Mouse (Mus musculus) mammary gland, adult 2 months (tissue): ENCODE results near the gene Zfp61. TPM values are rescaled to one million over a fixed set of nuclear protein-coding genes. Genes with fewer than 3 reads are reported as not detected.

Source experiments
- polyA plus RNA-seq: library from polyadenylated mRNA; depleted of rRNA; stranded (reverse); fragments of >200 nt; gene quantifications from 2 replicates; pipeline ENCODE4 v1.2.3, GENCODE M21; 2012; ENCODE audit warnings: low replicate concordance; rRNA removed

The Zfp61 gene
- polyA plus RNA-seq: 3.0 and 5.6 TPM in 2 replicates

GRCm38 (mm10) chr7:24300771-24301282 is at the start of gene Zfp61:
Gene Zfp61 (minus strand): TSS chr7:24301232.

GRCm38 (mm10) chr7:24348896-24349295 is 47.9 kb upstream of the Zfp61 start, which contains the start of gene Lypd5:
Gene Lypd5 (plus strand): TSS chr7:24349196.

GRCm38 (mm10) chr7:24333304-24333986 is 32.4 kb upstream of the Zfp61 start, which contains the start of gene Tescl:
Gene Tescl (minus strand): TSS chr7:24333936.

GRCm38 (mm10) chr7:24316567-24317092 is 15.6 kb upstream of the Zfp61 start, which contains the start of gene Zfp94:
Gene Zfp94 (minus strand): TSS chr7:24316666.

GRCm38 (mm10) chr7:24270288-24270672 is 30.8 kb downstream of the Zfp61 start, which contains the start of gene Zfp93:
Gene Zfp93 (plus strand): TSS chr7:24270420.

DNA sequence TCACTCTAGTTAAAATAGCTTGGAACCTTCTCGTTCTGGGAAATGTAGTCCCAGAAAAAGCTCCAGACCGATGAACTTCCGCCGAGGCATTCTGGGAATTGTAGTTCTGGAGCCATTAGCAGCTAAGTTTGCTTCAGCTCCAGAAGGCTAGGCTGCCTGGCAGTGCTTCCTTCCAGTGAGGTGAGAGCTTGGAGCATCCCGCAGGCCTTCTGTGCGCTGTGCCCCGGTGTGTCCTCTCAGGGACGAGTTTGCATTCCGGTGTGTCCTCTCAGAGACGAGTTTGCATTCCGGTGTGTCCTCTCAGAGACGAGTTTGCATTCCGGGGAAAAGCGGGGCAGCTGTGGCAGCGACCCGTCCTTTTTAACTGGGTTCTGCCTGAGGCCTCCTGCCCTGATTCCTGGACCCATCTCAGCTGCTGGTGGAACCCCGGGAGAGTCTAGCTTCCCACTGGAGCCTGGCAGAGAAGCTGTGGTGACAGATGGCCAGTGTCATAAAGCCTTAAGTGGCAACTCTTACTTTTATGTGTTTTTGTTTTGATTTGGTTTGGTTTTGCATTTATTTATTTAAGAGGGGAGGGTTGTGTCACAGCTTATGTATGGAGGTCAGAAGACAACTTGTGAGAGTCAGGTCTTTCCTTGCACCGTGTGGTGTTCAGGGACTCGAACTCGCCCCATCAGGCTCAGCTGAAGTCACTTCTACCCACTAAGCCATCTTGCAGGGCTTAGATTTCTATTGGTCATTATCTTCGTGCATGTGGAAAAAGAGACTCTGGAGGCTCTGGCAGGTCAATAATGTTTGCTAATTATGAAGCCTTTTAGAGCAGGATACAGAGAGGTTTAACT is 46.2 kb downstream of the Zfp61 start, which contains the start of gene Zfp108:
Gene Zfp108 (plus strand): TSS at position 162 of the 842 bp plus-strand sequence.

Other genes starting within 250 kb of the Zfp61 start
- not detected in 2 replicates for gene Vmn1r183, start 248.0 kb downstream of the Zfp61 start, polyA plus RNA-seq
- 10.7 and 14.6 TPM in 2 replicates for gene Zfp180, start 219.3 kb downstream of the Zfp61 start, polyA plus RNA-seq
- 1.1 and 2.0 TPM in 2 replicates for gene Zfp112, start 188.9 kb downstream of the Zfp61 start, polyA plus RNA-seq
- 7.0 and 8.8 TPM in 2 replicates for gene Zfp235, start 167.1 kb downstream of the Zfp61 start, polyA plus RNA-seq
- 0.39 and 0.66 TPM in 2 replicates for gene Zfp114, start 126.2 kb downstream of the Zfp61 start, polyA plus RNA-seq
- gene Zfp111, start 89.8 kb downstream of the Zfp61 start, polyA plus RNA-seq: 1.3 and 2.8 TPM in 2 replicates
- gene Zfp109, start 63.7 kb downstream of the Zfp61 start, polyA plus RNA-seq: 0.81 and 1.4 TPM in 2 replicates
- 0.42 and 0.96 TPM in 2 replicates for gene Zfp108, start 46.4 kb downstream of the Zfp61 start, polyA plus RNA-seq
- gene Zfp93, start 30.8 kb downstream of the Zfp61 start, polyA plus RNA-seq: 1.2 and 2.0 TPM in 2 replicates
- 4.3 and 7.8 TPM in 2 replicates for gene Zfp94, start 15.4 kb upstream of the Zfp61 start, polyA plus RNA-seq
- gene Tescl, start 32.7 kb upstream of the Zfp61 start, polyA plus RNA-seq: not detected in 2 replicates
- 0.16 and 2.8 TPM in 2 replicates for gene Lypd5, start 48.0 kb upstream of the Zfp61 start, polyA plus RNA-seq
- gene Kcnn4, start 69.0 kb upstream of the Zfp61 start, polyA plus RNA-seq: 35.8 and 76.3 TPM in 2 replicates
- 64.5 and 74.1 TPM in 2 replicates for gene Smg9, start 98.4 kb upstream of the Zfp61 start, polyA plus RNA-seq
- gene Irgc1, start 151.1 kb upstream of the Zfp61 start, polyA plus RNA-seq: 1.1 and 4.1 TPM in 2 replicates
- 14.8 and 26.7 TPM in 2 replicates for gene Plaur, start 161.3 kb upstream of the Zfp61 start, polyA plus RNA-seq
- 12.6 and 19.7 TPM in 2 replicates for gene Cadm4, start 180.8 kb upstream of the Zfp61 start, polyA plus RNA-seq
- 4.9 and 17.5 TPM in 2 replicates for gene Zfp428, start 205.8 kb upstream of the Zfp61 start, polyA plus RNA-seq
- not detected in 2 replicates for gene AC161166.1, start 211.2 kb upstream of the Zfp61 start, polyA plus RNA-seq
- gene Irgq, start 229.5 kb upstream of the Zfp61 start, polyA plus RNA-seq: 19.0 and 20.6 TPM in 2 replicates
- 0.23 and 0.34 TPM in 2 replicates for gene Pinlyp, start 244.9 kb upstream of the Zfp61 start, polyA plus RNA-seq
- 40.5 and 54.7 TPM in 2 replicates for gene Xrcc1, start 245.1 kb upstream of the Zfp61 start, polyA plus RNA-seq